Mouse (Mus musculus) CH12.LX (cell line): ENCODE measurements at regions not wholly inside any gene's neighbourhood (a gene's known extent, or its start where the extent isn't known, plus 50 kb on each side); places are given as distances from the start of the nearest gene placed in this dataset.

Experiments
- BHLHE40 ChIP-seq: IDR thresholded peaks from 2 replicates; pipeline ENCODE4 v1.6.1; 2011; ENCODE audit warnings: mild to moderate bottlenecking, low read depth, low read length, improper control_type of control experiment
- CTCF ChIP-seq, 2 experiments: IDR thresholded peaks in 1 of 2; conservative IDR thresholded peaks in 1 of 2; 2 replicates each; pipeline ENCODE4 v1.5.1; 2011 to 2012; ENCODE audit warnings: low read depth in 2 of 2, low read length in 2 of 2, improper control_type of control experiment in 1 of 2, inconsistent platforms in 1 of 2, mild to moderate bottlenecking in 1 of 2, moderate library complexity in 1 of 2
- HCFC1 ChIP-seq: IDR thresholded peaks from 2 replicates; pipeline ENCODE4 v1.6.1; 2012; ENCODE audit warnings: low read depth, mild to moderate bottlenecking, inconsistent platforms, low read length, improper control_type of control experiment
- MAFK ChIP-seq: IDR thresholded peaks from 2 replicates; pipeline ENCODE4 v1.6.1; 2011; ENCODE audit warnings: low read length, improper control_type of control experiment; ENCODE audit not compliant: insufficient replicate concordance
- MAX ChIP-seq: IDR thresholded peaks from 2 replicates; pipeline ENCODE4 v1.6.1; 2011; ENCODE audit warnings: low read length, improper control_type of control experiment
- NELFE ChIP-seq: IDR thresholded peaks from 2 replicates; pipeline ENCODE4 v1.6.1; 2011; ENCODE audit warnings: low read depth, low read length, improper control_type of control experiment
- POLR2A ChIP-seq: IDR thresholded peaks from 2 replicates; pipeline ENCODE4 v1.6.1; 2011; ENCODE audit warnings: low read depth, mild to moderate bottlenecking, improper control_type of control experiment, low read length
- UBTF ChIP-seq: IDR thresholded peaks from 2 replicates; pipeline ENCODE4 v1.6.1; 2012; ENCODE audit warnings: low read depth, mild to moderate bottlenecking, inconsistent platforms, low read length, improper control_type of control experiment, moderate library complexity

- TF ChIP-seq CTCF (conservative IDR thresholded peaks at IDR 0.05 in 1 of 2, IDR thresholded peaks at IDR 0.05 in 1 of 2; ENCODE audit: low read depth in 2 of 2, low read length in 2 of 2) (no peak), HCFC1 (no peak), POLR2A (no peak), NELFE (no peak), MAFK (no peak), MAX (no peak), BHLHE40 (no peak), UBTF (no peak)
These were observed 107.5 kb upstream of the Arhgap5 start for GRCm38 (mm10) chr12:52396178-52396841.
